Mouse (Mus musculus) midbrain, embryonic 11.5 days (tissue): Measurements from ENCODE around the gene Syap1. TPM values are rescaled to one million over a fixed set of nuclear protein-coding genes. Genes with fewer than 3 reads are reported as not detected.

ENCODE experiments used
- microRNA counts: library from miRNA; unstranded; fragments of <30 nt; microRNA quantifications from one replicate; lab custom pipeline; 2015
- microRNA-seq: library from miRNA; unstranded; fragments of <30 nt; microRNA quantifications from one replicate; pipeline ENCODE4, GENCODE M21; 2017
- polyA plus RNA-seq: library from polyadenylated mRNA; unstranded; fragments of >200 nt; fragmentation: Nextera tagmentation; extraction: Ambion mirVana; gene quantifications from 2 replicates; pipeline ENCODE4 v1.2.1, GENCODE M21; 2014

Syap1 gene
- polyA plus RNA-seq, 1 experiment from 2014 or later = 39.5 TPM

MicroRNAs within 50 kb of the gene (microRNA counts, 519-probe panel; counts per million panel counts)
- not detected for microRNA mmu-miR-3473 (lab: Ali Mortazavi, UCI)

Small RNAs within 50 kb of the gene (microRNA-seq; reads per million reads assigned to microRNA genes)
- gene Mir3473a = not detected

Other genes starting within 250 kb of the Syap1 start
- 0.70 and 0.76 TPM in 2 replicates for gene Reps2, start 244.8 kb downstream of the Syap1 start, polyA plus RNA-seq
- gene Rbbp7, start 128.0 kb downstream of the Syap1 start, polyA plus RNA-seq = 345 and 352 TPM in 2 replicates
- 18.1 and 18.8 TPM in 2 replicates for gene Txlng, start 59.0 kb downstream of the Syap1 start, polyA plus RNA-seq
- 86.1 and 101 TPM in 2 replicates for gene Ctps2, start 12.8 kb upstream of the Syap1 start, polyA plus RNA-seq
- gene S100g, start 76.2 kb upstream of the Syap1 start, polyA plus RNA-seq = not detected in 2 replicates